Mouse (Mus musculus) forebrain, embryonic 14.5 days (tissue): ENCODE results near the gene Egln2. TPM values are rescaled to one million over a fixed set of nuclear protein-coding genes. Genes with fewer than 3 reads are reported as not detected.

Source experiments
- ATAC-seq: fragments of 200-750 bp; cut with Nextera tagmentation; 2 replicates; pipeline ENCODE4 v1.8.0; 2017; ENCODE audit warnings: mild to moderate bottlenecking, moderate library complexity
- DNase-seq: peaks from one replicate; pipeline ENCODE4 v3.0.0-alpha.2; 2015; ENCODE audit warnings: low spot score
- H3K27ac ChIP-seq: fragments of 300-500 bp; sonication (generic); 2 replicates; pipeline ENCODE4 v1.5.1; 2014; ENCODE audit warnings: low read depth, mild to moderate bottlenecking, control low read depth, low read length, moderate library complexity
- H3K27me3 ChIP-seq: fragments of 300-500 bp; sonication (generic); replicated peaks from 2 replicates; pipeline ENCODE4 v1.6.1; 2014; ENCODE audit warnings: low read length, control low read depth, mixed read lengths; ENCODE audit not compliant: control insufficient read depth, insufficient read depth
- H3K36me3 ChIP-seq: fragments of 300-500 bp; sonication (generic); 2 replicates; pipeline ENCODE4 v1.6.1; 2014; ENCODE audit warnings: low read length, control low read depth; ENCODE audit not compliant: control insufficient read depth, insufficient read depth
- H3K4me1 ChIP-seq: fragments of 300-500 bp; sonication (generic); 2 replicates; pipeline ENCODE4 v1.6.1; 2014; ENCODE audit warnings: antibody characterized with exemption, low read length, control low read depth; ENCODE audit not compliant: control insufficient read depth, insufficient read depth
- H3K4me2 ChIP-seq: fragments of 300-500 bp; sonication (generic); 2 replicates; pipeline ENCODE4 v1.6.1; 2014; ENCODE audit warnings: mild to moderate bottlenecking, control low read depth, low read length
- H3K4me3 ChIP-seq: fragments of 300-500 bp; sonication (generic); 2 replicates; pipeline ENCODE4 v1.5.1; 2014; ENCODE audit warnings: low read depth, low read length, control low read depth
- H3K9ac ChIP-seq: fragments of 300-500 bp; sonication (generic); 2 replicates; pipeline ENCODE4 v1.6.1; 2014; ENCODE audit warnings: mild to moderate bottlenecking, low read length, control low read depth, moderate library complexity
- H3K9me3 ChIP-seq: fragments of 300-500 bp; sonication (generic); replicated peaks from 2 replicates; pipeline ENCODE4 v1.6.1; 2016; ENCODE audit warnings: low read length, control low read depth, mixed read lengths; ENCODE audit not compliant: control insufficient read depth
- WGBS: fragments of 180-500 bp; shearing (Covaris S2); extraction: QIAGEN DNeasy Blood & Tissue Kit; methylation state at CpG from one replicate; pipeline ENCODE4 v1.1.7; 2014; 5-methylcytosine and 5-hydroxymethylcytosine counted together
- polyA plus RNA-seq: library from polyadenylated mRNA; unstranded; fragments of >200 nt; fragmentation: Nextera tagmentation; extraction: Ambion mirVana; gene quantifications from 2 replicates; pipeline ENCODE4 v1.2.1, GENCODE M21; 2014

The Egln2 gene
- polyA plus RNA-seq, 1 experiment from 2014 or later, result 42.2 TPM

DNA sequence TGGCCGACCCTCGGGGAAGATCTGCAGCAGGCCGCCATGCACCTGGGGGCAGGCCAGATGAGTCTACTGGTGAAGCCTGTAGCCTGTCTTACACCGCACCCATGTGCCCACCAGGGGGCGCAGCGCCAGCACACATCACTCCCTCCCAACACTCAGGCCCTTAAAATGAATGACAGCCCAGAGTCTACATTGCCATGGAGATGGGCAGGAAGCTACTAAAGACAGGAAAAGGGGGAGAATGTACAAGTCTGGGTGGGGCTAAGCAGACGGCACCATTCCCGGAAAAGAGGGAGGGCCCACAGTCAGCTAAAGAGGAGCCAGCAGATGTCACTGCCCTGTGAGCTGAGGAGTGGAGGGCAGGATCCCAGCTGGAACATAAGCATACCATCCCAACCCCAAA is 6.7 kb downstream of the Egln2 start:
- Histone ChIP-seq H3K4me2 (no peak overlapping the region), H3K36me3 (peaks cover 64% of the 10 kb centered on the region), H3K27ac (peak overlapping the region; percentile 39; the same call in 1 of the 2 replicates), H3K4me1 (peaks cover 29% of the 10 kb centered on the region), H3K9me3 (no peaks in the 10 kb centered on the region), H3K9ac (no peak overlapping the region), H3K27me3 (no peaks in the 10 kb centered on the region), H3K4me3 (no peak overlapping the region)
- WGBS, result 13% methylated on average over 8 of the region's 8 CpGs
- ATAC-seq (peak; percentile 94), DNase-seq (peak; percentile 94)

DNA sequence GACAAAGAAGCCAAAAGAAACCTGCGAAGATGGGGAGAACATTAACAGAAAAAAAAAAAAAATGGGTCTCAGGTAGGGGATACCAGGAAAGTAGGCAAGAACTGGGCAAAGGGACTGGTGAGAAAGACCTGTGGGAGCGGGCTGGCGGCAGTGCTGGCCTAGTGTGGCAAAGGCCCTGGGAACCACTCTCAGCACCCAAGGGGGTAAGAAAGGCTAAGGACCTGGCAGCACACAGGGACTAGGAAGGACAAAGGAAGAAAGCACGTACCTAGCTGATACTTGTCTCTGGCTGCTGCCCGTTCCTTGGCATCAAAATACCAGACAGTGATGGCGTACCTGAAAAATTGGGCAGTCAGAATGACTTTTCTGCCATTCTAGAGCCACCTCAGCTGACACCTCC is 7.3 kb downstream of the Egln2 start:
- ATAC-seq, result no peak
- WGBS, result 93% methylated on average over 6 of the region's 6 CpGs
- peaks cover 23% of the 10 kb centered on the region for H3K4me1 ChIP-seq
- no peaks in the 10 kb centered on the region for H3K9me3 ChIP-seq
- no peak overlapping the region for H3K4me3 ChIP-seq
- no peak overlapping the region for H3K9ac ChIP-seq
- no peak overlapping the region for H3K4me2 ChIP-seq
- no peak overlapping the region for H3K27ac ChIP-seq
- no peaks in the 10 kb centered on the region for H3K27me3 ChIP-seq
- peaks cover 58% of the 10 kb centered on the region for H3K36me3 ChIP-seq
- no peak for DNase-seq

DNA sequence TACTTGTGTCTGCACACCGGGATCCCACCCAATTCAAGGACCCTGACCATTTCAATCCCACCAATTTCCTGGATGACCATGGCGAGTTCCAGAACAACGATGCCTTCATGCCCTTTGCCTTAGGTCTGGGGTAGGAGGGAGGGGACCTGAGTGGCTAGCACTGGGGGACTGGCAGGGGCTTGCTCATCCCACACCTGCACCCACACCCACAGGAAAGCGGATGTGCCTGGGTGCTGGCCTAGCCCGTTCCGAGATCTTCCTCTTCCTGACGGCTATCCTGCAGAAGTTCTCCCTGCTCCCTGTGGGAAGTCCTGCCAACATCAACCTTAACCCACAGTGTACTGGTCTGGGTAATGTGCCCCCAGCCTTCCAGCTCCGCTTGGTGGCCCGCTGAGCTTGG is 8.4 kb downstream of the Egln2 start:
- Histone ChIP-seq H3K27ac (no peak overlapping the region), H3K4me1 (peaks cover 12% of the 10 kb centered on the region), H3K4me3 (no peak overlapping the region), H3K9ac (no peak overlapping the region), H3K4me2 (no peak overlapping the region), H3K27me3 (no peaks in the 10 kb centered on the region), H3K9me3 (no peaks in the 10 kb centered on the region), H3K36me3 (peaks cover 47% of the 10 kb centered on the region)
- 96% methylated on average over 9 of the region's 9 CpGs for WGBS
- DNase-seq, result no peak
- no peak for ATAC-seq

DNA sequence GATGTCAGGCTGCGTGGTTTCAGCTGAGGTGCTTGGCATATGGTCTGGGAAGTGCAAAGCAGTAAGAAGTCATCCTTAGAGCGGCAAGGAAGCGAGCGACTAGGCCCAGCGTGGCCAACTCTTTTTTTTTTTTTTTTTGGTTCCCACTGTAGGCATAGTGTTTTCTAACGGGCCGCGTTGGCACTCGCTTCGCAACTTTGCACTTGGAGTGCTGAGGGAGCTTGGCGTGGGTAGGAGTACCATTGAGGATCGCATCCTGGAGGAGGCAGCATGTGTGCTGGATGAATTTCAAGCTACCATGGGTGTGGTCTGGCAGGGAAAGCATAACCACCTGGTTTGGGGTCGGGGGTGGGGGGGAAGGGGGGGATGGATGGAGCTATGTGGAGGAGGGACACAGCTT is 10.6 kb downstream of the Egln2 start:
- Histone ChIP-seq H3K9ac (no peak overlapping the region), H3K27ac (no peak overlapping the region; the same call in 1 of the 2 replicates), H3K27me3 (no peaks in the 10 kb centered on the region), H3K9me3 (no peaks in the 10 kb centered on the region), H3K4me2 (no peak overlapping the region), H3K4me1 (peaks cover 5% of the 10 kb centered on the region), H3K4me3 (no peak overlapping the region), H3K36me3 (peaks cover 35% of the 10 kb centered on the region)
- DNase-seq (no peak), ATAC-seq (no peak)
- 76% methylated on average over 13 of the region's 13 CpGs for WGBS

DNA sequence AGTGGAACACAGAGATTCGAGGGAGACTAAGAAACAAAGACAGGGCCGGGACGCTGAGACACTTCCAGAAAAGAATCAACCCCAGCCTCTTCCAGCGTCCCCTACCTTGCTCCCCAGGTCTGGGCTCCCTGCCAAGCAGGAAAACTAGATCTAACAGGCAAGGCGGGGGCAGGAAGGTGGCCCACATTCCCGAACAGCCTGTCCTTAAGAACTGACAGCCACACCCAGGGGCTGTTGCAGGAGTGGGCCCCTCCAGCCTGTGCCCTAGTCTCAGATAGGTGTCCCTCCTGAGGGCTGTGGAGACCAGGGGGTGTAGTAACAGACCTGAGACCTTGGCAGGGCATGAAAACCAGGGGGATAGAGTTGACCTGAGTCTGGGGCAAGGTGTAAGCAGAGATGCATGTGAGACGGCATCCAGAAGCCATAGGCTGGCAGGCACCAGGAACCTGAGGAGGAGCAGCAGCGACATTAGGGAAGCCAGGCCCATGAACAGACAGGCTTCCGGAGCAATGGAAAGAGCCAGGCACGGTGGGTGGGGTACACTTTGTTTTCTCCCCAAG is 13.3 kb downstream of the Egln2 start, which contains the start of gene Cyp2t4:
Cyp2t4 (plus strand) TSS at position 510 of the 560 bp plus-strand sequence.
- ATAC-seq (no peak), DNase-seq (no peak)
- H3K4me1 ChIP-seq, result no peaks in the 10 kb centered on the region
- H3K9ac ChIP-seq, result no peak within 1 kb of the TSS
- 72% methylated on average over 10 of the region's 10 CpGs for WGBS
- H3K27ac ChIP-seq, result no peak within 1 kb of the TSS
- no peaks in the 10 kb centered on the region for H3K27me3 ChIP-seq
- H3K4me3 ChIP-seq, result no peak within 1 kb of the TSS
- H3K4me2 ChIP-seq, result no peak within 1 kb of the TSS
- no peaks in the 10 kb centered on the region for H3K9me3 ChIP-seq
- peaks cover 12% of the 10 kb centered on the region for H3K36me3 ChIP-seq

DNA sequence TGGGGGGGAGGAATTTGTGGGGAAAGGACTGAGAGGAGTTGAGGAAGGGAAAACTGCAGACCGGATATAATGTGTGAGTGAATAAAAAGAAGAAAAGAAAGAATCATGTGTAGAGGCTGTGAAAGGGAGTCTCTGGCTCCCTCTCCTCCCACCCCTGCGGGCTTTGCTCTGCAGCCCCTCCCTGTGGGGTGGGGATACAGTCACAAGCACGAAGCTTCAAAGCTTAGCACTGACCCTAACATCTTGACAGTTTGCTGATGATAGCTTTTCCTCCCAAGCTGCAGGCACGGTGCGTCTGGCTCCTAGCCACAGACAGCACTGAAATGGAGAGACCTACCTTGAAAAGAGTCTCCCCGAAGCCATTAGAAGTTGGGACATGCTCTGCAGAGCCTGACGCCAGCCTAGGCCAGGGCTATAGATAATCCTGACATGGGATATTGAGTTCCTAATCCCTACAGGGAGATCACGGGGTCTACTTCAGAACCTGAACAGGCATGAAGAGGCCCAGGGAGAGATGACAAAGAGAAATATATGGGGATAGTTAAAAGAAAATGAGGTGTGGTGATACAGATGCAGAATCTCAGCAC is 30.1 kb downstream of the Egln2 start:
- WGBS, result 73% methylated on average over 8 of the region's 8 CpGs

DNA sequence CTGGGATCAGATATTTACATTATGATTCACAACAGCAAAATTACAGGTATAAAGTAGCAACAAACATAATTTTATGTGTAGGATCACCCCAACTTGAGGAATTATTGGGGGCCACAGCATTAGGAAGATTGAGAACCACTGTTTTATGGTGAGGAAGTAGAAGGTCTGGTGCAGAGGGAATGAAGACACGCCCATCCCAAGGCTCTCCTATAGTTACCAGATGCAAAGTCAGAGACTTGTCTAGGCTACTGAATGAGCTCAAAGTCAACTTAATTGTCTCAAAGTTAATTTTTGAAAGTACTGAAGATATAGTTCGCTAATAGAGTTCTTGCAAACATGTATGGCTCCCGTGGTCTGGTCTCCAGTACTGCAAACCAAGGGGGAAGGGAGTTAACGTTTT is 32.8 kb downstream of the Egln2 start:
- H3K27me3 ChIP-seq, result no peaks in the 10 kb centered on the region
- no peak for DNase-seq
- no peak overlapping the region for H3K9ac ChIP-seq
- ATAC-seq, result no peak
- no peaks in the 10 kb centered on the region for H3K9me3 ChIP-seq
- H3K27ac ChIP-seq, result no peak overlapping the region
- no peaks in the 10 kb centered on the region for H3K4me1 ChIP-seq
- WGBS, result 83% methylated on average over 4 of the region's 4 CpGs
- no peaks in the 10 kb centered on the region for H3K36me3 ChIP-seq
- no peak overlapping the region for H3K4me3 ChIP-seq
- H3K4me2 ChIP-seq, result no peak overlapping the region

More for the DNA sequence above, 30.1 kb downstream of the Egln2 start:
- Histone ChIP-seq H3K36me3 (no peaks in the 10 kb centered on the region), H3K9me3 (no peaks in the 10 kb centered on the region), H3K4me1 (no peaks in the 10 kb centered on the region), H3K27me3 (no peaks in the 10 kb centered on the region), H3K4me2 (no peak overlapping the region), H3K4me3 (no peak overlapping the region), H3K9ac (no peak overlapping the region), H3K27ac (no peak overlapping the region)
- no peak for DNase-seq
- no peak for ATAC-seq

DNA sequence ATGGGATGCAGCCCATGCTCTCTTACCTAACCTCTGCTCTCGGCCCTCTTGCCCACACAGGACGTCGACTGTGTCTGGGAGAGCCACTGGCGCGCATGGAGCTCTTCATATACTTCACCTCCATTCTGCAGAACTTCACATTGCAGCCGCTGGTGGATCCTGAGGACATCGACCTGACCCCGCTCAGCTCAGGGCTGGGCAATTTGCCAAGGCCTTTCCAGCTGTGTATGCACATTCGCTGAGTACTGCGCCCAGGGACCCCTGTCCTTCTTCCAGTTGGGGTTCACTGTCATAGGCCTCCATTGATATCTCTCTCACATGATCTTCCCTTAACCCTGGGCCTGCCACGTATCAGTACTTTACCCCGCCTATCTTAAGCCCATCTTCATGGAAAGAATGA is 33.4 kb downstream of the Egln2 start:
- 74% methylated on average over 12 of the region's 12 CpGs for WGBS
- Histone ChIP-seq H3K27me3 (no peaks in the 10 kb centered on the region), H3K9me3 (no peaks in the 10 kb centered on the region), H3K27ac (no peak overlapping the region), H3K4me3 (no peak overlapping the region), H3K36me3 (no peaks in the 10 kb centered on the region), H3K9ac (no peak overlapping the region), H3K4me1 (no peaks in the 10 kb centered on the region), H3K4me2 (no peak overlapping the region)
- no peak for ATAC-seq
- no peak for DNase-seq

DNA sequence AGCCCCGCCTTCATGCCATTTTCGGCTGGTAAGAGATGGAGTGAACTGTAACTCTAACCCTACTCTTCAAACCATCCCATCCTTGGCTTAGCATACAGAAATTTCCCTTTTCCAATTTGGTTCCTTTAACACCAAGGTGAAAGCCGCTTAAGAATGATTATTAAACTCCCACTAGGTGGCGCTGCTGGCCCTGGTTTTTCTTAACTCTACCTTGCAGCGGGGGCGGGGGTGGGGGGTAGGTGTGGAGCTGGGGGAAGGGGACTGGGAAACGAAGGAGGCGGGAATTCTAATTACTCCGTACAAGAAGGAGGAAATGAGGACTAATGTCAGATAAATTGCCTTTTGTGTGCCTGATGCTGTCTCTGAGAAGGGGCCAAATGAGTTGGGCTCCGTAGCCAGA is 34.0 kb downstream of the Egln2 start:
- DNase-seq (peak; percentile 68), ATAC-seq (no peak)
- Histone ChIP-seq H3K36me3 (no peaks in the 10 kb centered on the region), H3K4me3 (no peak overlapping the region), H3K27ac (no peak overlapping the region), H3K9ac (no peak overlapping the region), H3K9me3 (no peaks in the 10 kb centered on the region), H3K27me3 (no peaks in the 10 kb centered on the region), H3K4me2 (no peak overlapping the region), H3K4me1 (no peaks in the 10 kb centered on the region)
- WGBS, result 13% methylated on average over 10 of the region's 10 CpGs
